Mouse (Mus musculus): Measurements from ENCODE around the gene Angptl8. TPM values are rescaled to one million over a fixed set of nuclear protein-coding genes. Genes with fewer than 3 reads are reported as not detected.
"Not testable (repeated sequence)": the region's sequence is repeated elsewhere in the genome, so short reads cannot be mapped to it uniquely, and the experiment has no call there.

Gene Angptl8
- 4.5 and 17.1 TPM in 2 replicates for total RNA-seq (2021)
- long read RNA-seq, transcript Angptl8-201 (4 exons, 865 nt), result major isoform, 17 of 30 reads
- long read RNA-seq, partial matches to known transcripts, result 2 of 30 reads
- long read RNA-seq, other reads (novel, unspliced or antisense), result 11 of 30 reads

DNA sequence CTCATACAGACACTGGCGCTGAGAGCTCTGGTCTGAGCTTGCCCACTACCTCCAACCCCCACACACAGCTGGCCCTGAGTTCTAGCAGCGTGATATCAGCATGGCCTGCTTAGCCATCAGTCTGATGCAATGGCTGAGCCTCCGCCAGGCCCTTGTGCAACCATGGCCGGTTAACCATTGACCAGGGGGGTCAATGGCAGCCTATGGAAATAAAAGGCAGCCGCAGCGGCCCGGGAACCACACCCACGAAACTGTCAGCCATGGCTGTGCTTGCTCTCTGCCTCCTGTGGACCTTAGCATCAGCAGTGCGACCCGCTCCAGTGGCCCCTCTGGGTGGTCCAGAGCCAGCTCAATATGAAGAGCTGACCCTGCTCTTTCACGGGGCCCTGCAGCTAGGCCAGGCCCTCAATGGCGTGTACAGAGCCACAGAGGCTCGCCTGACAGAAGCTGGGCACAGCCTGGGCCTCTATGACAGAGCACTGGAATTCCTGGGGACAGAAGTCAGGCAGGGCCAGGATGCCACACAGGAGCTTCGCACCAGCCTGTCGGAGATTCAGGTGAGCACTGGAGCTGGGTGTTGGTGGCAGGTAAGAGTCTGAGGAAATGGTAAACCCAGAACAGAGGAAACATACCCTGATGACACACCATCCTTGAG lies at the start of gene Angptl8:
Gene Angptl8 (plus strand): TSS at position 253 of the 655 bp plus-strand sequence.
- peak; percentile 76 for DNase-seq

- not testable (repeated sequence) for DNase-seq
Measured at GRCm38 (mm10) chr9:21786309-21786708, 49.0 kb upstream of the Angptl8 start.

DNA sequence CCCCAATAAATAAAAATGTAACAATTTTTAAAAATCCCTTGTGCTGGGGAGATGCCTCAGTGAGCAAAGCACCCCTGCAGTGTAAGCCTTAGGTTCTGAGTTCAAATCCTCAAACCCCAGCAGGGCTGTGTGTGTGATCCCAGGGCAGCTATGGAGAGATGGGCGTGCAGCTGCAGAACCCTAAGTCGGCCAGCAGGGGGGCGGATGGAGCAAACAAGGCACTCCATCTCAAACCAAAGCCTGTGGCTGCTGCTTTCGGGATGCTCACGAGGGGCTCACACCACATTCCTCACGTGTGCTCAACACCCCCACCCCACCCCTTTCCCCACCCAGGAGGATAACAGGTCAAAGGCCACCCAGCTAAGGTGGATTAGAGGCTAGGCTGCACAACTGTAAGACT lies 48.4 kb upstream of the Angptl8 start:
- DNase-seq, result peak; percentile 76

GRCm38 (mm10) chr9:21787654-21788053 lies 47.7 kb upstream of the Angptl8 start:
- DNase-seq, result no peak

- DNase-seq, result no peak
Measured at GRCm38 (mm10) chr9:21788234-21788633, 47.1 kb upstream of the Angptl8 start.

- peak; percentile 86 for DNase-seq
Measured at GRCm38 (mm10) chr9:21791861-21792260, 43.4 kb upstream of the Angptl8 start.

DNA sequence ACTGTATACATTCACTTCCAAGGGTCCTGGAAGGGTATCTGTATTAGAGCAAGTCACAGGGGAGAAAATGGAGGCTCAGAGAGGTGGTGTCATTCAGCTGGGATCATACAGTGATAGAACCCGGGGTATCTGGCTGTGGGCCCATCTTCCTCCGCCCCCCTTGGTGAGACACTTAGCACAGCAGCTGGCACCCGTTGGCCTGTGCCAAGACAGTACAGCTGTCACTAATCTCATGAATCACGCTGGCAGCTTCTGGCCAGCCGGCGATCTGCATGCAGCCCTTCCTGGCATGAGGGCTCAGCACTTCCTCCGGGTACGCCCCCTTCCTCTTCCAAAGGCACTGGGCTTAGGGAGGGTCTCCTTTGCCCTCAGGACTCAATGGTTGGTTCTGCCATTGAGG lies 42.7 kb upstream of the Angptl8 start:
- peak; percentile 50 for DNase-seq

- not testable (repeated sequence) for DNase-seq
Measured at GRCm38 (mm10) chr9:21793507-21793906, 41.8 kb upstream of the Angptl8 start.

DNA sequence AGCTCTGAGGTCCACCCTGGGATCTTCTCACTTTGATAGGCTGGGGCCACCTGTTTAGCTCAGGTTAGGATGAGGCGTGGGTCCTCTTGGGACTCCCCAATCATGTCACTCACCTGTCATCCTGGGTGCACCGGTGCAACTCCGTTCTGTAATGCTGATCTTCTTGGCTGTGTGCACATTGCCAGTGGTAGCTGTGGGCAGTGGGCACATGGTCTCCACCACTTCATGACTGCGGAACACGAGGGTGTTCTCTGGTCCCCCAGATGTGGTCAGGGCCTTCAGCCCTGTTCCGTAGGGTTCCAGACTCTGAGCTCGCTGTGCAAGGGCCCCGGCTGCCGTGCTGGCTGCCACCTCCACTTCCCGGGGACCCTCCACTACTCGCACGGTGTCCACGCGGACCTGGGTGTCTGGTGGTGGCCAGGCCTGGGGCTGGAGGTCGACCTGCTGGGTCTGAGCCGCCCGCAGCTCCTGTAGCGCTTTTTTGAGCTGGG lies 40.9 kb upstream of the Angptl8 start:
- DNase-seq, result no peak

- no peak for DNase-seq
Measured at GRCm38 (mm10) chr9:21794925-21795324, 40.4 kb upstream of the Angptl8 start.

DNA sequence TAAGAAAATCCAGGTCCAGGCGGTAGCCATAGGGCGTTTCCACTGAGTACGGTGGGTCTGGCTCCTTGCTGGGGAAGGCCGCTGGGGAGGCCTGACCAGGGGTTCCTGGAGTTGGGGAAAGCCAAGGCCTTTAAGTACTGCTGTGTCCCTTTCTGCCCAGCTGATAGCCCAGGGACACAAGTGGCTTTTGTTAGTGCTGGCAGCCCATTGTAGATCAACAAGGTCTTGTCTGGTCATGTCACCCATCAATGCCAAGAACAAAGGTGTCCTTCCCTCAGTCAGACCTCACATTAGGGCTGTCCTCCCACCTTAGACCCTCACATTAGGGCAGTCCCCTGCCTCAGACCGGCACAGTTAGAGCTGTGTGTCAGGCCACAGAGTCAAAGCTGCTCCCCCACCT lies 39.7 kb upstream of the Angptl8 start:
- DNase-seq, result no peak

- no peak for DNase-seq
Measured at GRCm38 (mm10) chr9:21796259-21796658, 39.1 kb upstream of the Angptl8 start.

GRCm38 (mm10) chr9:21796919-21797318 lies 38.4 kb upstream of the Angptl8 start:
- no peak for DNase-seq

DNA sequence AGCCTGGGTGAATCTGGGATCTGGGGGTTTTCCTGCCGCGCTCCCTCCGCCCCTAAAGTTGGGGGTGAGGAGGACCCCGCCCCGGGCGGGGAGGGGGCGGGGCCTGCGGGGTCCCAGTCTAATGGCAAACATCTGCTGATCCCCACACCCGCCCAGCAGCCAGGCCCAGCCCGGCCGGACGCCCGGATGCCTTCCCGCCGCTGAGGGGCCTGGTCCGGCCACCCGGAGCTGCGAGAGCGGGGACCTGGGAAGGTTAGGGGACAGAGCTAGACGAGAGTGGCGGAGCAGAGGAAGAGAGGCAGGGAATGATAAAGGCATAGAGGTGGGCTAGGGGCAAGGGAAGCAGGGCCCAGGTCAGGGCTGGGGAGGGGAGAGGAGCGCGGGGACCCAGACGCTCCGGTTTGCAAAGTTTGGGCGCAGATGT lies 37.4 kb upstream of the Angptl8 start:
- peak; percentile 71 for DNase-seq

- DNase-seq, result peak; percentile 92
Measured at GRCm38 (mm10) chr9:21798345-21799009, 36.8 kb upstream of the Angptl8 start, which contains the start of gene Kank2. Gene Kank2 (minus strand): TSS chr9:21798744.

DNA sequence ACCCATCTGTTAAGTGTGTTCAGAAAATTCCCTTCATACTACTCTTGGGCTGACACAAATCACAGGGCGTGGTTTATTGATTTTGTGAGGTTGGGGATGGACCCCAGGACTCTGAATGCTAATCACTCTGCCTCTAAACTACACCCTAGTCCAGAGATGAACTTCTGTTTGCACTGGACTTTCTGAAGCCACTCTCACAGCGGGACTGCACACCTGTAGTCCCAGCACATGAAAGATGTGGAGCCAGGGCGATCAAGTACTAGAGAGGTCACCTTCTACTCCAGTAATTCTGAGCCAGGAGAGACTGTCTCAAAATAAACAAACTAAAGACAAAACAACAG lies 36.3 kb upstream of the Angptl8 start:
- DNase-seq, result no peak

DNA sequence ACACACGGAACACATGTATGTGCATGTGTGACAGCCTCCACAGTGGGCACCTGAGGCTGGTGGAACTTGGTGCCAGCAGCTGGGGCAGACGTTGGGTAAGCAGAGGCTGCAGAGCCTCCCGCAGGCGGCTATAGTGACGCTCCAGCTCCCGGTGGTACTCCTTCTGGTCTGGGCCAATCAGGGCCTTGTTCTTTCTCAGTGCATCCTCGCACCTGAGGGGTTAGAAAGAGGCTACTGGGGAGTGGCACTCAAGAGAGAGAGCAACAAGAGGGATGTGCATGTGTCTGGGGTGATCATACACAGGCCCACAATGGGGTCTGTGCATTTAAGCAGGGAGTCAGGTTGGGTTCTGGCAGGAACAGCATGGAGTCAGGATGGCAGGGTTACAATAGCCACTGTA lies 34.2 kb upstream of the Angptl8 start:
- no peak for DNase-seq

- DNase-seq, result no peak
Measured at GRCm38 (mm10) chr9:21801591-21801990, 33.7 kb upstream of the Angptl8 start.

DNA sequence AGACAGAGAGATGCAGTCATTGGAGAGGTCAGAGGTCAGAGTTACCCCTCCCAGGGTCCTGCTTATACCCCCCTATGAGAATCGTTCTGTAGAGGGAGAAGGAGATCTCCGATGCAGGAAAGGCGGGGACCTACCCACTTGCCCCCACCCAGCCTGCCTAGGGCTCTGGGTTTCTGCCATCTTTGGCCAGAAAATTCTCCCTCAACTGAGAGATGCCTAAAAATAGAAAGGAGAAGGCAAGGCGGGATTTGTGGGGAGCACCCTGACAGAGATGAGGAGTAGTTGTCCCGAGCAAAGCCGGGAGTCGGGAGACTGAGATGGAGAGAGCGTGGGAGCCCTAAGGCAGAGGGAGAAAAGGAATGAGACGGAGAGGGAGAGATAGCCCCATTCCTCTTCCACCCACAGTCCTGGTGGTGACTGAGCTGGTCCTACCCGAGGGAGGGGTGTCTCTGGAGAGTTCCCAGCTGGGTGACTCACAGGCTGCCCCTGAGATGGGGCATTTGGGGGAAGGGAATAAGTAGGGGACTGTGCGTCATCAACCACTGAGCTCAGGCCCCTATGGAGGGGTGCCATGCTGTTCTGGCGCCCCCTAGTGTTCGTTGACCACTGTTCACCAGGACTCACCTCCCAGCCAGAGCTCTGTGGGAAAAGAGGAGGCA lies 31.2 kb upstream of the Angptl8 start:
- DNase-seq, result peak; percentile 91

DNA sequence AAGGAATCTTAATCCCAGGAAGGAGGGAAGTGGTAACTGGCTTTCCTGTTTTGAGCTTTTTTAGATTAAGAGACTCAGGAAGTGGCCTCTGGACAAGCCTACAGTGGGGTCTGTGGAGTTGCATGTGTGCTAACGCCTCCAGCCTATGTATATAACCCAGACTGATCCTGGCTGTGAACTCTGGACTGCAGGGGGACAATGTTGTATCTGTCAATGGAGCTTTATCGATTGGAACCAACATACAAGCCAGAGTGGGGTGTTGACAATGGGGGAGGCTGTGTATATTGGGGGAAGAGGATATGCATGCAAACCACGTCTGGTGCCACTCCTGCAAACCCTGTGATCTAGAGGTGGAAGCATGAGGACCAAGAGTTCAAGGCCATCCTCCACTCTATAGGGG lies 28.9 kb upstream of the Angptl8 start:
- DNase-seq, result no peak

- DNase-seq, result no peak
Measured at GRCm38 (mm10) chr9:21806976-21807375, 28.3 kb upstream of the Angptl8 start.

- no peak for DNase-seq
Measured at GRCm38 (mm10) chr9:21808561-21808960, 26.7 kb upstream of the Angptl8 start.

- DNase-seq, result no peak
Measured at GRCm38 (mm10) chr9:21811170-21811569, 24.1 kb upstream of the Angptl8 start.

Data from adrenal gland, postnatal 25 days (tissue).